Mouse (Mus musculus) heart, postnatal 0 days (tissue): ENCODE measurements around the gene Lsm7. TPM values are rescaled to one million over a fixed set of nuclear protein-coding genes. Genes with fewer than 3 reads are reported as not detected.

Experiments used
- ATAC-seq: fragments of 200-750 bp; cut with Nextera tagmentation; 2 replicates; pipeline ENCODE4 v1.8.0; 2017; ENCODE audit warnings: low read depth, moderate number of reproducible peaks, moderate library complexity; ENCODE audit not compliant: insufficient read depth
- DNase-seq: peaks from one replicate; pipeline ENCODE4 v3.0.0-alpha.2; 2016; ENCODE audit warnings: low spot score
- H3K27ac ChIP-seq: fragments of 300-500 bp; sonication (generic); 2 replicates; pipeline ENCODE4 v1.5.1; 2014; ENCODE audit warnings: low read depth, mild to moderate bottlenecking
- H3K27me3 ChIP-seq: fragments of 300-500 bp; sonication (generic); 2 replicates; pipeline ENCODE4 v1.6.1; 2014; ENCODE audit warnings: low read length, mixed read lengths; ENCODE audit not compliant: control insufficient read depth, insufficient read depth
- H3K36me3 ChIP-seq: fragments of 300-500 bp; sonication (generic); replicated peaks from 2 replicates; pipeline ENCODE4 v1.6.1; 2014; ENCODE audit warnings: low read length, mixed read lengths; ENCODE audit not compliant: control insufficient read depth, insufficient read depth
- H3K4me1 ChIP-seq: fragments of 300-500 bp; sonication (generic); 2 replicates; pipeline ENCODE4 v1.6.1; 2014; ENCODE audit warnings: antibody characterized with exemption; ENCODE audit not compliant: control insufficient read depth, insufficient read depth
- H3K4me2 ChIP-seq: fragments of 300-500 bp; sonication (generic); 2 replicates; pipeline ENCODE4 v1.6.1; 2014; ENCODE audit warnings: low read depth, mild to moderate bottlenecking, low read length, moderate library complexity
- H3K4me3 ChIP-seq: fragments of 300-500 bp; sonication (generic); 2 replicates; pipeline ENCODE4 v1.5.1; 2014; ENCODE audit warnings: low read depth, low read length
- H3K9ac ChIP-seq: fragments of 300-500 bp; sonication (generic); replicated peaks from 2 replicates; pipeline ENCODE4 v1.6.1; 2014; ENCODE audit warnings: low read depth, low read length, mixed read lengths
- H3K9me3 ChIP-seq: fragments of 300-500 bp; sonication (generic); replicated peaks from 2 replicates; pipeline ENCODE4 v1.6.1; 2016; ENCODE audit warnings: low read length; ENCODE audit not compliant: control insufficient read depth
- CTCF ChIP-seq: IDR thresholded peaks from 2 replicates; pipeline ENCODE4 v1.5.1; 2016; ENCODE audit warnings: antibody characterized with exemption, control low read depth, low read depth
- EP300 ChIP-seq: IDR thresholded peaks from 2 replicates; pipeline ENCODE4 v1.6.1; 2016; ENCODE audit warnings: antibody characterized with exemption, low read depth
- WGBS: fragments of 180-500 bp; shearing (Covaris S2); extraction: QIAGEN DNeasy Blood & Tissue Kit; methylation state at CpG from one replicate; pipeline ENCODE4 v1.1.7; 2014; 5-methylcytosine and 5-hydroxymethylcytosine counted together
- polyA plus RNA-seq: library from polyadenylated mRNA; unstranded; fragments of >200 nt; fragmentation: Nextera tagmentation; extraction: Ambion mirVana; gene quantifications from 2 replicates; pipeline ENCODE4 v1.2.1, GENCODE M21; 2015
- total RNA-seq: library from RNA; depleted of rRNA; stranded (reverse); fragments of >200 nt; gene quantifications from 2 replicates; pipeline ENCODE4 v1.2.3, GENCODE M21; 2014; ENCODE audit warnings: low replicate concordance

Lsm7 gene
- total and polyA plus RNA-seq, 2 experiments from 2014 or later: 118 to 162 TPM

- H3K9me3 ChIP-seq: no peaks in the 10 kb centered on the region
- H3K4me3 ChIP-seq: no peak overlapping the region
- no peak for ATAC-seq
- TF ChIP-seq EP300 (no peak), CTCF (no peak)
- 31% methylated on average over 8 of the region's 8 CpGs for WGBS
- no peak overlapping the region for H3K9ac ChIP-seq
- no peaks in the 10 kb centered on the region for H3K36me3 ChIP-seq
- peaks cover 9% of the 10 kb centered on the region for H3K4me1 ChIP-seq
- H3K27me3 ChIP-seq: peaks cover 30% of the 10 kb centered on the region
- no peak overlapping the region for H3K4me2 ChIP-seq
- no peak for DNase-seq
- H3K27ac ChIP-seq: no peak overlapping the region
Observed at GRCm38 (mm10) chr10:80845055-80845693, 9.8 kb downstream of the Lsm7 start.

- Histone ChIP-seq H3K9me3 (no peaks in the 10 kb centered on the region), H3K4me1 (peaks cover 9% of the 10 kb centered on the region), H3K27me3 (peaks cover 30% of the 10 kb centered on the region), H3K9ac (peak within 1 kb of the TSS; percentile 43), H3K36me3 (no peaks in the 10 kb centered on the region), H3K4me3 (peak within 1 kb of the TSS; percentile 44), H3K27ac (no peak within 1 kb of the TSS), H3K4me2 (peak within 1 kb of the TSS; percentile 78)
- no peak for DNase-seq
- no peak for TF ChIP-seq CTCF
- TF ChIP-seq EP300: no peak
- WGBS: 6% methylated on average over 49 of the region's 51 CpGs
- ATAC-seq: peak; percentile 22; the same call in 1 of the 2 replicates
Observed at GRCm38 (mm10) chr10:80843931-80844547, 11.0 kb downstream of the Lsm7 start, which contains the start of gene Lingo3. Gene Lingo3, minus strand, starts transcription at chr10:80844039.

DNA sequence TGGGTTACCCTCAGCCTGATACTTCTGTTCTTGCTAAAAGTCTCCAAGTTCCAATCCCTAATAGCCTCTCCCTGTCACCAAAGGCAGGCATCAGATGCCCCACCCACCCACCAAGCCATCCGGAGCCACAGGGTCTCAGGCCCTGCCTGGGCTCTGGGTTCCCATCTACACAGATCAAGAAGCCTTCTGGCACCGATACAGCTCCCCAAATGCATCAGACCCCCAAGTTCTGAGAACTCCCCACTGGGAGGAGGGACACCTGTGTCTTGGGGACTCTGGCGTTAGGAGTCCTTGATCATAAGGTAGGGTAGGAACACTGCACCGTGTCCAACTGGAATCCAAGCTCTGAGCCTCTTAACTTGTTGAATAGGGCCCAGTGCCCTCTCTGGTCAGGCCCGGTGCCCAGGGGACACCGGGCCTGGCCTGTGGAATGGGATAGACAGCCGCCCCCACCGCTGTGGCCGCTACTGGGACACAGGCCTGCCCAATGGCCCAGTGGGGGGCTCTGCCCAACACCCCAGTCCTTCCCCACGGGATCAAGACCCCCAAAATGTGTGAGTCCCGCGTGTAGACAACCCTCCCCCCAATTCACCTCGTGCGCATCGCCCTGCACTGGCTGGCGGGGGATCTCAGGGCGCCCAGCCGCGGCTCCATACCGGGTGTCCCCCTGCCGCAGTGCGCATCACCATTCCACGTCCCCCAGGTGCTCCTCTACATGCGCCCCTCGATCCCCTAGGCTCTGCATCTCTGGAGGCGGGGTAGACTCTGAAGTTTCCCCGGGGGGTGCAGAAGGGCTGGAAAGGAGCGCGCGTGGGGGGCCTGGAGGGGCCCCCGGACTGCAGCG, 11.7 kb downstream of the Lsm7 start:
- Histone ChIP-seq H3K9me3 (no peaks in the 10 kb centered on the region), H3K36me3 (no peaks in the 10 kb centered on the region), H3K4me2 (peak overlapping the region; percentile 78), H3K4me1 (peaks cover 9% of the 10 kb centered on the region; the same call in 1 of the 2 replicates), H3K27me3 (peaks cover 30% of the 10 kb centered on the region), H3K9ac (peak overlapping the region; percentile 43), H3K4me3 (peak overlapping the region; percentile 44), H3K27ac (no peak overlapping the region)
- no peak for TF ChIP-seq EP300
- TF ChIP-seq CTCF: no peak
- DNase-seq (no peak), ATAC-seq (no peak)
- WGBS: 14% methylated on average over 32 of the region's 32 CpGs

GRCm38 (mm10) chr10:80842334-80842733, 12.7 kb downstream of the Lsm7 start:
- DNase-seq (no peak), ATAC-seq (no peak)
- Histone ChIP-seq H3K9me3 (no peaks in the 10 kb centered on the region), H3K36me3 (no peaks in the 10 kb centered on the region), H3K9ac (no peak overlapping the region), H3K4me2 (no peak overlapping the region), H3K4me1 (peaks cover 19% of the 10 kb centered on the region; the same call in 1 of the 2 replicates), H3K27ac (no peak overlapping the region), H3K27me3 (peaks cover 30% of the 10 kb centered on the region), H3K4me3 (no peak overlapping the region)
- TF ChIP-seq EP300: no peak
- TF ChIP-seq CTCF: no peak
- WGBS: 80% methylated on average over 15 of the region's 15 CpGs

DNA sequence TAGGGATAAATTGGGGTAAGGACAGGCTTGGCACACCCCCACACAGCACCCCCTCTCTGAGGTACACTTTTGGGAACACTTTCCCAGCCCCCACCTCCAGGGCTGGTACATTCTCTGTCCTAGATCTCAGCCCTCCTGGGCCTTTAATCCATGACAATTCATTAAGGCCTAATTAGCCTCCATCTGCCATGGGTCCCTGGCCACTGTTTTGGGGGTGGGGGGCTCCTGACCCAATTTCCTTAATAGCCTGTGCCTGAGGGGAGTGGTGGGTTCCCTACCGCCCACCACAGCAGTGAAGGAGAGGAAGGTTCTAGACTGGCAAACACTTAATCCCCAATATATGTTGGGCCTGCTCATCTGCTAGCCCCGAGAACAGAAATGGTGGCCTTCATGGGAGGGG, 13.3 kb downstream of the Lsm7 start:
- no peak overlapping the region for H3K9ac ChIP-seq
- 79% methylated on average over 2 of the region's 2 CpGs for WGBS
- no peaks in the 10 kb centered on the region for H3K36me3 ChIP-seq
- H3K27me3 ChIP-seq: peaks cover 30% of the 10 kb centered on the region
- no peak overlapping the region for H3K27ac ChIP-seq
- H3K4me3 ChIP-seq: no peak overlapping the region
- H3K4me2 ChIP-seq: no peak overlapping the region
- no peak for DNase-seq
- no peak for ATAC-seq
- H3K9me3 ChIP-seq: no peaks in the 10 kb centered on the region
- TF ChIP-seq CTCF: no peak
- no peak for TF ChIP-seq EP300
- peaks cover 26% of the 10 kb centered on the region; the same call in 1 of the 2 replicates for H3K4me1 ChIP-seq
